Comparison of ENCODE assay signal across 13 mouse cellular contexts in the genomic region with DNA sequence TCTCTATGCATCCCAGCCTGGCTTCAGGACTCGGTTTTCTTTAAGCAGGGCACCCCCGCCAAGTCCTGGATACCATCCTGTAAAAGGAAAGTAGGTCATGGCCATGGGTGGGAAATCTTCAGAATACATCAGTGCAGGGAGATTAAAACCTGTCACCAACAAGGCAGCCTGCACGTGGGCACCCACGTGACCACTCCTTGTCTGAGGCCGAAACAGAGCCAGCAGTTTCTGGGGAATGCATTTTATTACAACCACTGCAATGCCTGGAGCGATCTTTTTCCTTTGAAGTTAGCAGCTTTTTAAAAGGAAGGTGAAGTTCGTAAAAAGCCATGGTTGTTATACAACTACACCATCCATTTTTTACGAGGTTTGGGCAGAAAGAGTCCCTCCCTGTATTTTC.
A peak's percentile ranks its signal among the peaks of the same experiment; 100 is the strongest.
DNase-seq lines count a peak whose midpoint lies in the region; ATAC-seq and TF ChIP-seq lines count a peak whose summit lies in the region.
"Had no signal": no experiment of that assay in that cellular context is flagged by ENCODE, and none has a peak within 500 bp of the region (broad histone marks: within the 10 kb centered on the region; RNA-seq: fewer than 3 reads in every experiment).

No protein-coding gene starts in this region.

- ATAC-seq in limb, embryonic 11.5 days (ENCODE audit: insufficient number of reproducible peaks, low FRiP score, low TSS enrichment, low read depth): no peak
- ATAC-seq in hindbrain, embryonic 11.5 days (ENCODE audit: low FRiP score): no peak
- ATAC-seq in midbrain, postnatal 0 days (ENCODE audit: low FRiP score): no peak
- ATAC-seq: hindbrain, postnatal 0 days; Patski had no signal

- H3K27ac ChIP-seq in limb, embryonic 11.5 days (replicated peaks; ENCODE audit: low read depth, low read length): no peak overlapping the region
- no peak overlapping the region for H3K27ac ChIP-seq in hindbrain, embryonic 11.5 days (ENCODE audit: low read depth, low read length)
- no peak overlapping the region for H3K27ac ChIP-seq in midbrain, postnatal 0 days (ENCODE audit: low read depth, low read length)
- H3K27ac ChIP-seq: hindbrain, postnatal 0 days had no signal

- DNase-seq in kidney, adult 11 months: peak; percentile 8
- DNase-seq in kidney, postnatal 14 days: no peak
- DNase-seq in adrenal gland, postnatal 10 days: peak; percentile 40
- peak; percentile 74 to 86 for DNase-seq in cerebellum, postnatal 25 days
- DNase-seq in limb, embryonic 11.5 days (ENCODE audit: low spot score): peak; percentile 59
- no peak for DNase-seq in hindbrain, embryonic 11.5 days (ENCODE audit: low spot score)
- DNase-seq in midbrain, postnatal 0 days (ENCODE audit: low spot score): no peak
- no peak for DNase-seq in gastrocnemius, postnatal 10 days
- DNase-seq: heart, adult 11 months; lung, postnatal 14 days had no signal

- WGBS in limb, embryonic 11.5 days: 15% methylated on average over 8 of the region's 8 CpGs
- 80% methylated on average over 8 of the region's 8 CpGs for WGBS in hindbrain, embryonic 11.5 days
- WGBS in midbrain, postnatal 0 days: 57% methylated on average over 8 of the region's 8 CpGs

- TF ChIP-seq CTCF in midbrain, postnatal 0 days (IDR thresholded peaks at IDR 0.05): no peak

- H3K4me2 ChIP-seq in limb, embryonic 11.5 days (ENCODE audit: low read depth, severe bottlenecking): no peak overlapping the region
- no peak overlapping the region for H3K4me2 ChIP-seq in hindbrain, embryonic 11.5 days (replicated peaks; ENCODE audit: low read depth, low read length)
- H3K4me2 ChIP-seq in midbrain, postnatal 0 days (ENCODE audit: low read depth, low read length, poor library complexity, severe bottlenecking): no peak overlapping the region

- H3K4me1 ChIP-seq in limb, embryonic 11.5 days (ENCODE audit: control insufficient read depth, insufficient read depth, low read length): 0 out of 2 replicates have a peak, but pooled peaks cover 2% of the 10 kb centered on the region
- no peaks in the 10 kb centered on the region for H3K4me1 ChIP-seq in hindbrain, embryonic 11.5 days (replicated peaks; ENCODE audit: control insufficient read depth, insufficient read depth, low read length)
- no peaks in the 10 kb centered on the region for H3K4me1 ChIP-seq in midbrain, postnatal 0 days (ENCODE audit: insufficient read depth, low read length)

- H3K9me3 ChIP-seq in limb, embryonic 11.5 days (ENCODE audit: control insufficient read depth, low read length): no peaks in the 10 kb centered on the region
- H3K9me3 ChIP-seq in hindbrain, embryonic 11.5 days (ENCODE audit: control insufficient read depth, low read length): no peaks in the 10 kb centered on the region
- H3K9me3 ChIP-seq in midbrain, postnatal 0 days (ENCODE audit: low read length): no peaks in the 10 kb centered on the region

- no peak overlapping the region for H3K4me3 ChIP-seq in limb, embryonic 11.5 days (ENCODE audit: low read depth, low read length)
- H3K4me3 ChIP-seq in hindbrain, embryonic 11.5 days (ENCODE audit: low read depth, low read length): no peak overlapping the region
- H3K4me3 ChIP-seq in midbrain, postnatal 0 days (ENCODE audit: low read depth, low read length): no peak overlapping the region
- H3K4me3 ChIP-seq: erythroblast, embryonic 14.5 days had no signal

- no peaks in the 10 kb centered on the region for H3K36me3 ChIP-seq in limb, embryonic 11.5 days (ENCODE audit: control insufficient read depth, insufficient read depth, low read length)
- H3K36me3 ChIP-seq in hindbrain, embryonic 11.5 days (ENCODE audit: control insufficient read depth, insufficient read depth, low read length): no peaks in the 10 kb centered on the region
- H3K36me3 ChIP-seq in midbrain, postnatal 0 days (ENCODE audit: insufficient read depth, low read length): no peaks in the 10 kb centered on the region

- H3K27me3 ChIP-seq in limb, embryonic 11.5 days (ENCODE audit: control insufficient read depth, insufficient read depth, low read length): no peaks in the 10 kb centered on the region
- H3K27me3 ChIP-seq in hindbrain, embryonic 11.5 days (ENCODE audit: control insufficient read depth, insufficient read depth, low read length): no peaks in the 10 kb centered on the region
- H3K27me3 ChIP-seq in midbrain, postnatal 0 days (ENCODE audit: insufficient read depth, low read length): no peaks in the 10 kb centered on the region

- no peak overlapping the region for H3K9ac ChIP-seq in limb, embryonic 11.5 days (ENCODE audit: low read length)
- H3K9ac ChIP-seq in hindbrain, embryonic 11.5 days (ENCODE audit: low read depth, low read length): no peak overlapping the region
- no peak overlapping the region for H3K9ac ChIP-seq in midbrain, postnatal 0 days (replicated peaks; ENCODE audit: low read length, poor library complexity, severe bottlenecking)

Comparison
In these comparisons a context has a peak if more than half of its experiments do, and no peak if none do; other contexts are left out.
1. DNase-seq: peak in kidney, adult 11 months (single experiment), adrenal gland, postnatal 10 days (single experiment), cerebellum, postnatal 25 days (2 of 2) and limb, embryonic 11.5 days (single experiment); none in kidney, postnatal 14 days (single experiment), hindbrain, embryonic 11.5 days (single experiment), midbrain, postnatal 0 days (single experiment) and gastrocnemius, postnatal 10 days (single experiment).